Mouse (Mus musculus): ENCODE results near the gene Heg1. TPM values are rescaled to one million over a fixed set of nuclear protein-coding genes. Genes with fewer than 3 reads are reported as not detected.

The Heg1 gene
- 10 to 100 TPM; 27.0 to 32.0 TPM for polyA plus RNA-seq (2017; shearing (Covaris generic))

GRCm38 (mm10) chr16:33684162-33684702 lies at the start of gene Heg1:
Gene Heg1 (plus strand): TSS chr16:33684370.
- ATAC-seq = peak; percentile 36

GRCm38 (mm10) chr16:33635836-33636595 lies 48.2 kb upstream of the Heg1 start:
- no peak for ATAC-seq

- ATAC-seq = no peak
These were observed 42.4 kb upstream of the Heg1 start for GRCm38 (mm10) chr16:33641779-33642178.

- no peak for ATAC-seq
These were observed 31.1 kb upstream of the Heg1 start for GRCm38 (mm10) chr16:33653116-33653515.

- no peak for ATAC-seq
These were observed 28.7 kb upstream of the Heg1 start for GRCm38 (mm10) chr16:33655443-33655842.

GRCm38 (mm10) chr16:33657191-33657590 lies 27.0 kb upstream of the Heg1 start:
- ATAC-seq = no peak

GRCm38 (mm10) chr16:33658121-33658520 lies 26.0 kb upstream of the Heg1 start:
- ATAC-seq = no peak

- no peak for ATAC-seq
These were observed 24.6 kb upstream of the Heg1 start for GRCm38 (mm10) chr16:33659521-33659920.

- no peak for ATAC-seq
These were observed 24.0 kb upstream of the Heg1 start for GRCm38 (mm10) chr16:33660125-33660524.

- no peak for ATAC-seq
These were observed 21.3 kb upstream of the Heg1 start for GRCm38 (mm10) chr16:33662841-33663240.

GRCm38 (mm10) chr16:33666226-33666625 lies 17.9 kb upstream of the Heg1 start:
- no peak for ATAC-seq

- ATAC-seq = no peak
These were observed 17.1 kb upstream of the Heg1 start for GRCm38 (mm10) chr16:33666985-33667538.

- no peak for ATAC-seq
These were observed 15.7 kb upstream of the Heg1 start for GRCm38 (mm10) chr16:33668448-33668847.

GRCm38 (mm10) chr16:33669072-33669471 lies 15.1 kb upstream of the Heg1 start:
- no peak for ATAC-seq

- no peak for ATAC-seq
These were observed 13.8 kb upstream of the Heg1 start for GRCm38 (mm10) chr16:33670340-33670739.

GRCm38 (mm10) chr16:33670933-33671332 lies 13.2 kb upstream of the Heg1 start:
- ATAC-seq = no peak

- no peak for ATAC-seq
These were observed 12.0 kb upstream of the Heg1 start for GRCm38 (mm10) chr16:33672188-33672587.

- no peak for ATAC-seq
These were observed 11.5 kb upstream of the Heg1 start for GRCm38 (mm10) chr16:33672643-33673042.

GRCm38 (mm10) chr16:33673530-33674109 lies 10.6 kb upstream of the Heg1 start:
- ATAC-seq = no peak

GRCm38 (mm10) chr16:33675151-33675847 lies 8.9 kb upstream of the Heg1 start:
- no peak for ATAC-seq

GRCm38 (mm10) chr16:33675848-33676184 lies 8.4 kb upstream of the Heg1 start:
- ATAC-seq = no peak

GRCm38 (mm10) chr16:33676347-33677312 lies 7.5 kb upstream of the Heg1 start:
- ATAC-seq = no peak
